Mouse (Mus musculus) cerebellum, adult 9-10 months (tissue): ENCODE results near the gene B3galt2.
"Not testable (repeated sequence)": the region's sequence is repeated elsewhere in the genome, so short reads cannot be mapped to it uniquely, and the experiment has no call there.

Experiments
- DNase-seq: peaks from one replicate; pipeline ENCODE4 v3.0.0; 2022

Gene B3galt2

GRCm38 (mm10) chr1:143640650-143641407 lies at the start of gene B3galt2:
TSS of gene B3galt2 (plus strand) at chr1:143640664.
- DNase-seq, result peak; percentile 33

GRCm38 (mm10) chr1:143596864-143597263 lies 43.6 kb upstream of the B3galt2 start:
- no peak for DNase-seq

GRCm38 (mm10) chr1:143608911-143609310 lies 31.6 kb upstream of the B3galt2 start:
- DNase-seq, result no peak

- DNase-seq, result no peak
Observed at GRCm38 (mm10) chr1:143612901-143613300, 27.6 kb upstream of the B3galt2 start.

DNA sequence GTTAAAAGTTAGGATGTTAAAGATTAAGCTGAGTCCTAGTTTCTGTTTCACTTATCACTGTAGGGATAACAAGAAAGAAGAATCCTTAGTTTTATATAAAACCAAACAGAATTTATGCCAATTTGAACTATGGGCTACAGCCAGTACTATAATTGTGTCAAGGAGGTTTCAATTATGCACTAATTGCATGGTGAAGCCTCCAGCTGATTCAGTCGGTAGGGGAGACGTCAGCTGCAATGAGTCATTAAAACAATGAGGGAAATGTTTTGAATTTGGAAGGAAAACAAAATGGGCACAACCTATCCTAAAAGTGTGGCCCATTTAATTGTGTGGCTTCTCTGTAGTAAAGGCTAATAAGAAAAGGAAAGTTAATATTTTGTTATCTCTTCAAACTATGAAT lies 20.7 kb upstream of the B3galt2 start:
- peak; percentile 12 for DNase-seq

DNA sequence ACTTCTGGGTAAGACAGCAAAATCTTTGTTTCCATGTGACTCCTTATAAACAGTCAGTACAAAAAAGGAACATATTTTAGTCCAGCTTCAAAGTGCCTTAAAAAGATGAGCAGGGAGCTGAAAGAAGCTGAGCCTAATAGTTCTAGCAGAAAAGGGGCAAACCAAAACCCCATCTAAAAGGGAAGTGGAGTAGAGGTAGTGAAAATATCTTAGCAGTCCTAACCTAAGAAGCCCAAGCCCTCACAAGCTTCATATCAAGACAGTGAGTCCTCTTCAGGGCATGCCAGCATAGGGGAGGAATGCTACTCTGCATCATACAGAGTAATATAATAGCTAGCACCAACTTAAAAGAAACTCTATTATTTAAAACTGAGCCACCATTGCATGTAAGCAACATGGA lies 18.5 kb upstream of the B3galt2 start:
- no peak for DNase-seq

DNA sequence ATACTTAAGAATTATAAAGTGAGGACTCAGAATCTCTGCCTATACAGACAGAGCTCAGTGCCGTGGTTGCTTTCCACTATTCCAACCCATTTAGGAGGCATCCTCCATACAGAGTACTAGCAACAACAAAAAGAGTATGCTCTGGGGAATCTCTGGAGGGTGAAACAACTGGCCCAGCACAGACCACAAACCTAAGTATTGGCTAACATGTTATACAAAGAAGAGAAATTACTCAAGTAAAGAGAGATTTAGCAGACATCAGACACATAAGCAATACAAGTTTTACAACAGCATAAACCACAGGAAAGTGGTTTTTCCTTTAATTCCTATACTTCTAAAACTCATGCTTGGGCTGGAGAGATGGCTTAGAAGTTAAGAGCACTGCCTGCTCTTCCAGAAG lies 17.8 kb upstream of the B3galt2 start:
- no peak for DNase-seq

DNA sequence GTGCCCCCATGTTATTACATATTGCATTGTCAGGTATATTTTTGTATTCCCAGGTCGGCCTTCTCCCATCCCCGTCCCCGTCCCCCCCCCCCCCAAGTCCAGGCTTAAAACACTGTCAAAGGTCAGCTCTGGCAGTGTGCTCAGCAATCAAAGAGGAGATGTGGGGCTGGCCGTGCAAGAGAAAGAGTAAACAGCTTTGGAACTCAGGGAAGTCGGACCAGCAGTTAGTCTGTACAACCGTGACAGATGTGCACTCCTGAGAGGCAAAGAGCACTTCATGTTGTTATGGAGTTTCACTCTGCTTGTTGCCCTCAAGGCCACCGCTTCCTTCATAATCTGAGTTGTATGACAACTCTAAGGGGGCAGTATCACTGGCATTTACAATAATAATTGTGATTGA lies 9.1 kb upstream of the B3galt2 start:
- no peak for DNase-seq

GRCm38 (mm10) chr1:143632361-143632760 lies 8.1 kb upstream of the B3galt2 start:
- no peak for DNase-seq

DNA sequence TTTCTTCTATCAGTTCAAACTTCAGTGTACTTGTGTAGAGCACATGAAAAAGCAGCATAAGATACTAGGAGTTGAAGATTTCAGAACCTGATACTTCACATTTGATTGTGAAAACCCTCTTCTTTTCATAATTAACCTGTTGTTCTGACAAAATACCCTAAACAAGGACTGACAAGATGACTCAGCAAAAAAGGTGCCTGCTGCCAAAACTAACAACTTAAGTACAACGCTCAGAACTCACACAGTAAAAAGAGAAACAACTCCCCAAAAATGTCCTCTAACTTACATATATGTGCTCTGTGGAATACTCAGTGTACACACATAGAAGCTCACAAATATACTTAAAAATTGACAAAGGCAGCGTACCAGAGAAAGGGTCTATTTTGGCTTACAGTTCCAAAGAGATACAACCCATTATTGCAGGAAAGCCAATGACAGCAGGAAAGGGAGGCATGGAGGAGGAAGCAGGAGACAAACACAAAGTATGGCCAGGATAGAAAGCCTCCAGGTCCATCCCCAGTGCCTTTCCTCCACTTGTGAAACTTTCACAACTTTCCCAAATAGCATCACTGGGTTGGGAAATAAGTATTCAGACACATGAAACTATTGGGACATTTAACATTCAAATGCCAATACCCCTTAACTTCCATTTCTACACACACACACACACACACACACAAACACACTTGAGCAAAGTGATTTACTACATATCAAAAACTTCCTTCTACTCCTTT lies 7.4 kb upstream of the B3galt2 start:
- DNase-seq, result no peak

GRCm38 (mm10) chr1:143644221-143644620 lies 3.8 kb downstream of the B3galt2 start:
- DNase-seq, result peak; percentile 67

GRCm38 (mm10) chr1:143645386-143645785 lies 4.9 kb downstream of the B3galt2 start:
- DNase-seq, result peak; percentile 50

- no peak for DNase-seq
Observed at GRCm38 (mm10) chr1:143646219-143646618, 5.8 kb downstream of the B3galt2 start.

GRCm38 (mm10) chr1:143650317-143650716 lies 9.9 kb downstream of the B3galt2 start:
- DNase-seq, result no peak

- DNase-seq, result no peak
Observed at GRCm38 (mm10) chr1:143653646-143654045, 13.2 kb downstream of the B3galt2 start.

DNA sequence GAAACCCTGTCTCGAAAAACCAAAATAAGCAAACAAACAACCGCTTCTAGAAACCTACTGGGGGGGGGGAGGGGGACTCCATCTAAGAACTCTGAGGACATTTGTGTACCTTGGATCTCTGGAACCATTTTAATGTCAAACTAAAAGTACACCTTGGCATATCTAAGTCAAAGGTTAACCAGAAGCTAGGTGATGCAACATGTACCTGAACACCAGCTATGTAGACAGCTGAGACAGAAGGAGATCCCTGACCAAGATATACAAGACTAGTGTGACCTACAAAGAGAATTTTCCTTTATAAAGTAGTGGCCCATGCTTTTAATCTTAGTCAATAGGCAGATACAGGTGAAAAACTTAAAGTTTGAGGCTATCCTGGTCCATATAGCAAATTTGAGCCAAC lies 22.7 kb downstream of the B3galt2 start:
- DNase-seq, result no peak

DNA sequence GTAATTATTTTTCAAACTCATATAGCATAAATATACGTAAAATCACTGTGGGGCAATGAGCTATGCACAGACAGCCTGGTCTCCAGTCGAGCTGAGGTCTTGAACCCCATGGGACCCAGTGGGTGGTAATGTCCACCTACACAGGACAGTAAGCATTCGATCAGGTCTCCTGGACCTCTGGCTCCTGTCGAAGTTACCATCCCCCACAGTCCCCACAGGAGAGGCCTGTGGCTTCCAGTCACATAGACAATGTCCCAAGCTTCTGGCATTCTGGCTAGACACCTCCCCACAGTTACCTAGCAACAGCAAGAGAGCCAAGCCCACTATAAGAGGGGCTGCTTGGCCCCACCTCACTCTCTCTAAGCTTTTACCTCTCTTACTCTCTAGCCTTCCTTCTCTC lies 24.3 kb downstream of the B3galt2 start:
- DNase-seq, result not testable (repeated sequence)

GRCm38 (mm10) chr1:143675734-143676361 lies 35.4 kb downstream of the B3galt2 start:
- DNase-seq, result no peak

DNA sequence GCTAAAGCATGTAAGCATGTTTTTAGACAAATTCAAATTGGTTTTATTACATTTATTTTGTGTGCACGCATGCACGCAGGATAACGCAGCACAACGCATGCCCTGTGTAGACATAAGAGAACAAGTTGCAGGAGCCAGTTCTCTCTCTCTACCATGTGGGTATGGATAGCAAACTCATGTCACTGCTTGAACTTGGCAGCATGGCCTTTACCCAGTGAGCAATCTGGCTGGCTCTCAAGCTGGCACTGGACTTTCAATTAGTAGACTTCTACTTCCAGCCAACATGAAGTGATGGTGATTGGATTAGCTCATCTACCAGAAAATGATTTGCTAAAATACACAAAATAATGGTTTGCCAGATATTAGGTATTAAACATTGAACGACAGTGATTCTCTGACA lies 40.6 kb downstream of the B3galt2 start:
- peak; percentile 92 for DNase-seq

GRCm38 (mm10) chr1:143684849-143685248 lies 44.4 kb downstream of the B3galt2 start:
- no peak for DNase-seq

DNA sequence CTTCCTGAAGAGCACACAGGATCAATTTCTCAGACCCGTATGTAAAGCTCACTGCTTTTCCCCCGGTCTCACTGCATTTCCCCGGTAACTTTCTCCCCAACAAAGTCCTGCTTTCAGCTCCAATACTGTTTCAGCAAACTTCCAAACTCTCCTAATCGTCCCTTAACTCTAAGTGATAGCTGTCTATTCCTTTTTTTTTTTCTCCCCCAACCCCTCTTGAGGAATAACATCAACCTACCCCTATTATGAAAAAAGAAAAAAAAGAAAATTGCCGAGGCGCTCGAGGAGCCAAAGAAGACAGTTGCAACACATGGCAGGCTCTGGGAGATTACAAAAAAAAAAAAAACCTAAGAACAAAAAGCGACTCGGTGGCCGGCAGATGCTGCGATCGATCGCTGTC lies 61.3 kb downstream of the B3galt2 start:
- DNase-seq, result no peak

- DNase-seq, result peak; percentile 68
Observed at GRCm38 (mm10) chr1:143702141-143702740, 61.8 kb downstream of the B3galt2 start.

DNA sequence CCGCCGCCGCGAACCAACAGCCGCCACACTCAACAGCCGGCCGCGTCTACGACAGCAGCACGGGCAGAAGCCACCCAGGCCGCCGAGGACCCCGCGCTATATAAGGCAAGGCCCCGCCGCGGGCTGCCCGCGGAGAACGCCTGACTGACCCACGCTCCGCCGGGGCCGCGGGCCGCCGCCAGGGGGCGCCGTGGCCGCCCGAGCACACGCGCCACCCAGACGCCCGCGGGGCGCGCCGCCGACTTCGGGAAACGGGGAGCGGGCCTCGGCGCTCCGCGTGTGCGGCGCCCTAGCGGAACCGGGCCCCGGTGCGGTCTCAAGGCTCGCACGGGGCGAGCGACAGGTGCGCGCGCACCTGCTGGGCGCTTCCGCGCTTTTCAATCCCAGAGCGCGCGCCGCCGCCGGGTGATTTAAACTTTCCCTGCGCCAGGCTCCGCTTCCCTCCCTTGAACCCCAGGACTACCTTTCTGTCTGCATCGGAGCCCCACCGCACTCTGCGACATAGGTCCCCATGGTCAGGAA lies 62.3 kb downstream of the B3galt2 start, which contains the start of gene Cdc73:
Gene Cdc73 (minus strand): TSS at position 153 of the 522 bp plus-strand sequence.
- DNase-seq, result peak; percentile 92
